Mouse (Mus musculus) MEL (cell line): ENCODE measurements around the gene Rgs11. TPM values are rescaled to one million over a fixed set of nuclear protein-coding genes. Genes with fewer than 3 reads are reported as not detected.

Experiments
- DNase-seq: peaks from one replicate; pipeline ENCODE4 v3.0.0; 2011; ENCODE audit warnings: low read depth, low spot score
- H3K27ac ChIP-seq: 2 replicates; pipeline ENCODE4 v1.5.1; 2012; ENCODE audit warnings: low read depth, mild to moderate bottlenecking, control low read depth, low read length, moderate library complexity; ENCODE audit not compliant: control insufficient read depth
- H3K27me3 ChIP-seq, 2 experiments: fragments of 150-350 bp in 1 of 2; sonication (generic) in 1 of 2; 2 replicates each; pipeline ENCODE4 v1.6.1; 2012; ENCODE audit warnings: low read length in 2 of 2, mild to moderate bottlenecking in 2 of 2, improper control_type of control experiment in 1 of 2, moderate library complexity in 1 of 2; ENCODE audit not compliant: insufficient read depth in 2 of 2, control insufficient read depth in 1 of 2
- H3K36me3 ChIP-seq, 2 experiments: 2 replicates each; pipeline ENCODE4 v1.6.1; 2012 to 2014; ENCODE audit warnings: low read length in 2 of 2, improper control_type of control experiment in 1 of 2, inconsistent platforms in 1 of 2, mild to moderate bottlenecking in 1 of 2; ENCODE audit not compliant: insufficient read depth in 2 of 2, control insufficient read depth in 1 of 2
- H3K4me1 ChIP-seq, 2 experiments: fragments of 150-350 bp in 1 of 2; sonication (generic) in 1 of 2; 2 replicates each; pipeline ENCODE4 v1.6.1; 2012; ENCODE audit warnings: low read length in 2 of 2, improper control_type of control experiment in 1 of 2, mild to moderate bottlenecking in 1 of 2; ENCODE audit not compliant: insufficient read depth in 2 of 2, control insufficient read depth in 1 of 2
- H3K4me3 ChIP-seq, 2 experiments: fragments of 150-350 bp in 1 of 2; sonication (generic) in 1 of 2; 2 replicates each; pipeline ENCODE4 v1.5.1; 2012; ENCODE audit warnings: low read depth in 2 of 2, low read length in 2 of 2, mild to moderate bottlenecking in 2 of 2, moderate library complexity in 2 of 2, control low read depth in 1 of 2, improper control_type of control experiment in 1 of 2; ENCODE audit not compliant: control insufficient read depth in 1 of 2, insufficient read depth in 1 of 2
- H3K79me2 ChIP-seq: 2 replicates; pipeline ENCODE4 v1.6.1; 2012; ENCODE audit warnings: mild to moderate bottlenecking, low read length, moderate library complexity; ENCODE audit not compliant: control insufficient read depth, poor library complexity, insufficient read depth
- H3K9ac ChIP-seq: 2 replicates; pipeline ENCODE4 v1.6.1; 2012; ENCODE audit warnings: low read depth, mild to moderate bottlenecking, control low read depth, low read length, moderate library complexity; ENCODE audit not compliant: control insufficient read depth, poor library complexity, severe bottlenecking
- H3K9me3 ChIP-seq: fragments of 150-350 bp; sonication (generic); replicated peaks from 2 replicates; pipeline ENCODE4 v1.6.1; 2012; ENCODE audit warnings: mild to moderate bottlenecking, low read length, improper control_type of control experiment, moderate library complexity; ENCODE audit not compliant: insufficient read depth
- BHLHE40 ChIP-seq: IDR thresholded peaks from 2 replicates; pipeline ENCODE4 v1.6.1; 2012; ENCODE audit warnings: low read depth, mild to moderate bottlenecking, inconsistent platforms, low read length, improper control_type of control experiment, borderline replicate concordance
- E2F4 ChIP-seq: IDR thresholded peaks from 2 replicates; pipeline ENCODE4 v1.6.1; 2011; ENCODE audit warnings: low read depth, low read length, improper control_type of control experiment, borderline replicate concordance
- ELF1 ChIP-seq: IDR thresholded peaks from 2 replicates; pipeline ENCODE4 v1.6.1; 2014; ENCODE audit warnings: low read depth, mild to moderate bottlenecking, inconsistent platforms, low read length, improper control_type of control experiment, moderate library complexity
- GABPA ChIP-seq: IDR thresholded peaks from 2 replicates; pipeline ENCODE4 v1.6.1; 2012; ENCODE audit warnings: low read depth, mild to moderate bottlenecking, inconsistent platforms, low read length, improper control_type of control experiment, moderate library complexity
- GATA1 ChIP-seq: IDR thresholded peaks from 2 replicates; pipeline ENCODE4 v1.6.1; 2011; ENCODE audit warnings: low read depth, low read length, improper control_type of control experiment
- HCFC1 ChIP-seq: IDR thresholded peaks from 2 replicates; pipeline ENCODE4 v1.6.1; 2012; ENCODE audit warnings: low read depth, mild to moderate bottlenecking, inconsistent platforms, low read length, improper control_type of control experiment, moderate library complexity
- JUND ChIP-seq: IDR thresholded peaks from 2 replicates; pipeline ENCODE4 v1.6.1; 2011; ENCODE audit warnings: low read depth, mild to moderate bottlenecking, improper control_type of control experiment, low read length
- MAFK ChIP-seq: IDR thresholded peaks from 2 replicates; pipeline ENCODE4 v1.6.1; 2011; ENCODE audit warnings: low read depth, mild to moderate bottlenecking, low read length, improper control_type of control experiment, borderline replicate concordance
- MAX ChIP-seq: IDR thresholded peaks from 2 replicates; pipeline ENCODE4 v1.6.1; 2011; ENCODE audit warnings: low read length, improper control_type of control experiment
- MXI1 ChIP-seq: IDR thresholded peaks from 2 replicates; pipeline ENCODE4 v1.6.1; 2011; ENCODE audit warnings: mild to moderate bottlenecking, low read depth, low read length, improper control_type of control experiment
- MYB ChIP-seq: IDR thresholded peaks from 2 replicates; pipeline ENCODE4 v1.6.1; 2011; ENCODE audit warnings: mild to moderate bottlenecking, low read depth, low read length, improper control_type of control experiment
- MYC ChIP-seq: IDR thresholded peaks from 2 replicates; pipeline ENCODE4 v1.6.1; 2011; ENCODE audit warnings: low read depth, mild to moderate bottlenecking, low read length, improper control_type of control experiment, moderate library complexity
- NRF1 ChIP-seq: IDR thresholded peaks from 2 replicates; pipeline ENCODE4 v1.6.1; 2014; ENCODE audit warnings: low read depth, mild to moderate bottlenecking, inconsistent platforms, low read length, improper control_type of control experiment, moderate library complexity; ENCODE audit not compliant: poor library complexity, insufficient read depth, severe bottlenecking
- POLR2AphosphoS2 ChIP-seq: IDR thresholded peaks from 2 replicates; pipeline ENCODE4 v1.6.1; 2011; ENCODE audit warnings: low read length, improper control_type of control experiment
- RCOR1 ChIP-seq: IDR thresholded peaks from 2 replicates; pipeline ENCODE4 v1.6.1; 2012; ENCODE audit warnings: low read depth, mild to moderate bottlenecking, inconsistent platforms, low read length, improper control_type of control experiment
- SIN3A ChIP-seq: IDR thresholded peaks from 2 replicates; pipeline ENCODE4 v1.6.1; 2012; ENCODE audit warnings: low read length, improper control_type of control experiment, inconsistent platforms
- TCF12 ChIP-seq: IDR thresholded peaks from 2 replicates; pipeline ENCODE4 v1.6.1; 2014; ENCODE audit warnings: low read depth, mild to moderate bottlenecking, inconsistent platforms, low read length, improper control_type of control experiment, moderate library complexity
- USF2 ChIP-seq, 2 experiments: IDR thresholded peaks; 2 replicates each; pipeline ENCODE4 v1.6.1; 2011 to 2012; ENCODE audit warnings: improper control_type of control experiment in 2 of 2, low read length in 2 of 2, borderline replicate concordance in 1 of 2, inconsistent platforms in 1 of 2, low read depth in 1 of 2, mild to moderate bottlenecking in 1 of 2; ENCODE audit not compliant: insufficient read depth in 1 of 2
- ZNF384 ChIP-seq: IDR thresholded peaks from 2 replicates; pipeline ENCODE4 v1.6.1; 2012; ENCODE audit warnings: low read depth, mild to moderate bottlenecking, inconsistent platforms, low read length, improper control_type of control experiment
- polyA plus RNA-seq, 2 experiments: library from polyadenylated mRNA; stranded (reverse) in 1 of 2; unstranded in 1 of 2; fragments of >175 nt in 1 of 2; fragments of >200 nt in 1 of 2; gene quantifications; 2 replicates each; pipeline versions ENCODE4 v1.2.1 to v1.2.4; 2012; ENCODE audit warnings: low replicate concordance in 2 of 2, low read depth in 1 of 2; ENCODE audit not compliant: insufficient read length in 2 of 2, insufficient read depth in 1 of 2, missing spikeins in 1 of 2
- total RNA-seq: library from RNA; depleted of rRNA; stranded (reverse); fragments of 300-350 nt; gene quantifications from 2 replicates; pipeline ENCODE4 v1.2.3, GENCODE M21; 2012

Rgs11 gene
- total and polyA plus RNA-seq, 3 experiments = 11.4 to 32.6 TPM; not detected in 1

- Histone ChIP-seq H3K27me3 (no peaks in the 10 kb centered on the region), H3K9ac (no peak overlapping the region), H3K4me3 (no peak overlapping the region), H3K79me2 (no peaks in the 10 kb centered on the region), H3K36me3 (no peaks in the 10 kb centered on the region; a peak in 1 of 4 replicates)
- DNase-seq = no peak
- TF ChIP-seq MAX = no peak
- no peak for TF ChIP-seq ELF1
- no peak for TF ChIP-seq MYB
- no peak for TF ChIP-seq GABPA
- TF ChIP-seq, all 39 proteins: peak for 0
- H3K4me1 ChIP-seq = peaks cover 2 to 10% of the 10 kb centered on the region in 2 experiments; a peak in 3 of 4 replicates
- H3K27ac ChIP-seq = no peak overlapping the region
- no peaks in the 10 kb centered on the region for H3K9me3 ChIP-seq
Observed at GRCm38 (mm10) chr17:26206392-26206791, 3.6 kb downstream of the Rgs11 start.

- Histone ChIP-seq H3K36me3 (no peaks in the 10 kb centered on the region), H3K27ac (no peak within 1 kb of the TSS), H3K9me3 (no peaks in the 10 kb centered on the region), H3K9ac (no peak within 1 kb of the TSS), H3K79me2 (no peaks in the 10 kb centered on the region), H3K4me3 (no peak within 1 kb of the TSS), H3K4me1 (no peaks in the 10 kb centered on the region), H3K27me3 (no peaks in the 10 kb centered on the region)
- no peak for DNase-seq
- TF ChIP-seq MAFK (no peak), TCF12 (no peak), POLR2AphosphoS2 (no peak), MXI1 (no peak), RCOR1 (no peak), MAX (no peak), HCFC1 (no peak), MYC (no peak), E2F4 (no peak), GATA1 (no peak), JUND (no peak), NRF1 (no peak), BHLHE40 (no peak), ZNF384 (no peak), SIN3A (no peak), USF2 (IDR thresholded peaks at IDR 0.05; ENCODE audit: borderline replicate concordance in 1 of 2, insufficient read depth in 1 of 2, low read depth in 1 of 2, low read length in 2 of 2) (no peak)
- TF ChIP-seq, all 39 proteins: peak for 0
Observed at GRCm38 (mm10) chr17:26207686-26208085, 4.9 kb downstream of the Rgs11 start, which contains the start of gene Arhgdig. Gene Arhgdig (minus strand): TSS chr17:26207786.
